Mouse (Mus musculus): Measurements from ENCODE around the gene Dkk2. TPM values are rescaled to one million over a fixed set of nuclear protein-coding genes. Genes with fewer than 3 reads are reported as not detected.

The Dkk2 gene
- polyA plus RNA-seq, 1 experiment: 0.38 TPM

DNA sequence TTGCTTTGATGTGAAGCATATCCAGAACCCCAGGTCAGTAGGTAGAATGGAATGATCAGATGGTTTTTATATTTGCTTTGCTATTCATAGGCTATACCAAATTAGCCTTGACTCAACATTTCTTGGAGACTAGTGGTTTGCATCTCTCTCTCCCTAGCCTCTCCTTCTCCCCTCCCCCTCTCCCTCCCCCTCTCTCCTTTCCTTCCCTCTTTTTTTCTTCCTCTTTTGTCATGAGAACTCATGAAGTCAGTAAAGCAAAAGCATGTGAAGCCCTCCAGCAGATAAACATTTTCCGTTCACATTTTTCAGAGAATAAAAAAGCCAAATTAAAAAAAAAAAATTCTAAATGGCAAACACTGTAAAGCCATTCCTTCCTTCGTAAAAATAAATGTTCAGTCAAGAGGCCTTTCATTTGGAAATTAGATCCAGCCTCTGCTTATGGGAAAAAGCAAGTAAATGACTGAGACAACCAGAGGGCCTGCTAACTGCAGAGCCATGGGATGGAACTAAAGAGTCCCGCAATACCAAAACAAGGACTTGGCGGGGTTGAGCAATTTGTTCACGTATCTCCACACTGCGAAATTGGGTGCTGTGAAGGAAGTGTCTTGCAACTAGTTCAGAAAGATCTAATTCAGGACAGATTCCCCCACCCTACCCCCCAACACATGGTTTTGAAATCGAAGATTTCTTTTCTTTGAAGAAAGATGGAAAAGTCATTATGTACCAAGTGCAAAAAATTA is 30.9 kb downstream of the Dkk2 start:
- TF ChIP-seq POLR2A (IDR thresholded peaks at IDR 0.05; ENCODE audit: control insufficient read depth, extremely low read depth, insufficient read depth, low read length, poor library complexity): no peak
- TF ChIP-seq CTCF (IDR thresholded peaks at IDR 0.05; ENCODE audit: borderline replicate concordance, control insufficient read depth, extremely low read depth, insufficient read depth, low read length, poor library complexity): no peak
- 68% methylated on average over 7 of the region's 7 CpGs for WGBS
- DNase-seq: no peak

DNA sequence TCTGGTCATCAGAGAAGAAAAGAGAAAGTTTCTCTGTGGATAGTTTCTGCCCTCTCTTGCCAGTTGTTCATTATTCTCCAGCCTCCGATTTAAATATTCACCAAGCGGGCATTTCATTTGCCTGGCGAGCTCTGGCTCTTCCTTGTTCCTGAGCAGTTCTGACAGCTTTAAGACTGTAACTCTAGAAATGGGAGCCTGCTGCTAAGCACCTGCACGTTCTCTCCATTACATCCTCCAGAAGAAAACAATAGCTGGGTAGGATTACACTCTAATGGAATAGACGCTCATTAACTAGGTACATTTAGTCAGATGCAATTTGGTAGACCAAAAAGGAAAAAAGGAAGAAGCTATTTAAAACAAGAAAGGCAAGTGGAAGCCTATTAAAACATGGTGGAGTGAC is 36.3 kb downstream of the Dkk2 start:
- no peak overlapping the region for H3K27ac ChIP-seq (ENCODE audit: control insufficient read depth, insufficient read depth, low read length)
- no peak overlapping the region for H3K4me3 ChIP-seq (ENCODE audit: control insufficient read depth, insufficient read depth, low read length)
- TF ChIP-seq POLR2A (IDR thresholded peaks at IDR 0.05; ENCODE audit: control insufficient read depth, extremely low read depth, insufficient read depth, low read length, poor library complexity) (no peak), CTCF (IDR thresholded peaks at IDR 0.05; ENCODE audit: borderline replicate concordance, control insufficient read depth, extremely low read depth, insufficient read depth, low read length, poor library complexity) (no peak)
- WGBS: 88% methylated on average over 5 of the region's 5 CpGs
- no peaks in the 10 kb centered on the region for H3K4me1 ChIP-seq (replicated peaks; ENCODE audit: control insufficient read depth, insufficient read depth, low read length)
- H3K36me3 ChIP-seq (ENCODE audit: control insufficient read depth, insufficient read depth, low read length): no peaks in the 10 kb centered on the region
- DNase-seq: no peak
- no peaks in the 10 kb centered on the region for H3K27me3 ChIP-seq (ENCODE audit: control insufficient read depth, insufficient read depth, low read length)

More for the DNA sequence above, 30.9 kb downstream of the Dkk2 start:
- no peaks in the 10 kb centered on the region for H3K36me3 ChIP-seq (ENCODE audit: control insufficient read depth, insufficient read depth, low read length)
- H3K27ac ChIP-seq (ENCODE audit: control insufficient read depth, insufficient read depth, low read length): no peak overlapping the region
- H3K4me1 ChIP-seq (replicated peaks; ENCODE audit: control insufficient read depth, insufficient read depth, low read length): no peaks in the 10 kb centered on the region
- no peak overlapping the region for H3K4me3 ChIP-seq (ENCODE audit: control insufficient read depth, insufficient read depth, low read length)
- H3K27me3 ChIP-seq (ENCODE audit: control insufficient read depth, insufficient read depth, low read length): no peaks in the 10 kb centered on the region

DNA sequence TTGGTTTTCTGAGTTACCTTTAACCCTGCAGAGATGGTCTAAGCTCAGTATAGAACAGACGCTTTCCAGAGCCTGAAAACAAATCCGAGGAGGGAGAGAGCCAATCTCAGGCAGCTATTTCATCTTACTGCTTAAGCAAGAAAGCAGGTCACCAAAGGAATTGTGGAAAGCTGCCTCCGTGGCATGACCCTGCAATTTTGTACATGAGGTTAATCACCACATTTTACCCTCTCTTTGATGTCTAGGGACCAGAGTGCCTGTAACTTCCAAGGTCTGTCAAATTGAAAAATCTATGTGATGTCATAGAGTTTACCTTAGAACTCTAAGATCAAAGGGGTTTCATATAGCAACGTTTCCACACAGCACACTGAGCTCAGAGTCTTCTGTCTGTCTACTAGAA is 37.5 kb downstream of the Dkk2 start:
- no peaks in the 10 kb centered on the region for H3K36me3 ChIP-seq (ENCODE audit: control insufficient read depth, insufficient read depth, low read length)
- no peaks in the 10 kb centered on the region for H3K27me3 ChIP-seq (ENCODE audit: control insufficient read depth, insufficient read depth, low read length)
- DNase-seq: no peak
- TF ChIP-seq POLR2A (IDR thresholded peaks at IDR 0.05; ENCODE audit: control insufficient read depth, extremely low read depth, insufficient read depth, low read length, poor library complexity) (no peak), CTCF (IDR thresholded peaks at IDR 0.05; ENCODE audit: borderline replicate concordance, control insufficient read depth, extremely low read depth, insufficient read depth, low read length, poor library complexity) (no peak)
- H3K4me1 ChIP-seq (replicated peaks; ENCODE audit: control insufficient read depth, insufficient read depth, low read length): no peaks in the 10 kb centered on the region
- no peak overlapping the region for H3K27ac ChIP-seq (ENCODE audit: control insufficient read depth, insufficient read depth, low read length)
- H3K4me3 ChIP-seq (ENCODE audit: control insufficient read depth, insufficient read depth, low read length): no peak overlapping the region
- WGBS: 76% methylated on average over 4 of the region's 4 CpGs

DNA sequence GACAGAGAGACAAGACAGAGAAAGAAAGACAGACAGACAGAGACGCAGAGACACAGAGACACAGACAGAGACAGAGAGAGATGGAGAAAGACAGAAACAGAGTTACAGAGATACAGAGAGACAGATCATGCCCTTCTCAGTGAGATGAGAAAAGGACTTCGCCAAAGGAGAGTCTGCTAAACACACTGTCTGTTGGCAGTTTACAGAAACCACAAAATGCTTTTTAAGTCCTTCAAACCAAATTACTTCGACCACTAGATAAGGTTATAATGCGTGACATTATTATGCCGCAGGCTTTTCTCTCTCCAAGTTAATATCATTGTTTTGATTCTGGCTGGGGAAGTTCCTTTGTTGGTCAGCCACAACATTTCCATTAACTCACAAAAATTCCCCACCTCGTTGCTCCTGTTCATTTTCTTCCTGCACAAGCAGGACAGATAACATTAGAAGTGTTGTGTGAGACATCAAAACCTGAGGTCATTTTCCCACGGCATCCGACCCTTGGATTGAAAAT is 40.2 kb downstream of the Dkk2 start:
- H3K4me3 ChIP-seq (ENCODE audit: control insufficient read depth, insufficient read depth, low read length): no peak overlapping the region
- WGBS: 70% methylated on average over 8 of the region's 8 CpGs
- no peaks in the 10 kb centered on the region for H3K36me3 ChIP-seq (ENCODE audit: control insufficient read depth, insufficient read depth, low read length)
- TF ChIP-seq POLR2A (IDR thresholded peaks at IDR 0.05; ENCODE audit: control insufficient read depth, extremely low read depth, insufficient read depth, low read length, poor library complexity): no peak
- TF ChIP-seq CTCF (IDR thresholded peaks at IDR 0.05; ENCODE audit: borderline replicate concordance, control insufficient read depth, extremely low read depth, insufficient read depth, low read length, poor library complexity): no peak
- no peak for DNase-seq
- H3K27ac ChIP-seq (ENCODE audit: control insufficient read depth, insufficient read depth, low read length): no peak overlapping the region
- no peaks in the 10 kb centered on the region for H3K27me3 ChIP-seq (ENCODE audit: control insufficient read depth, insufficient read depth, low read length)
- no peaks in the 10 kb centered on the region for H3K4me1 ChIP-seq (replicated peaks; ENCODE audit: control insufficient read depth, insufficient read depth, low read length)

DNA sequence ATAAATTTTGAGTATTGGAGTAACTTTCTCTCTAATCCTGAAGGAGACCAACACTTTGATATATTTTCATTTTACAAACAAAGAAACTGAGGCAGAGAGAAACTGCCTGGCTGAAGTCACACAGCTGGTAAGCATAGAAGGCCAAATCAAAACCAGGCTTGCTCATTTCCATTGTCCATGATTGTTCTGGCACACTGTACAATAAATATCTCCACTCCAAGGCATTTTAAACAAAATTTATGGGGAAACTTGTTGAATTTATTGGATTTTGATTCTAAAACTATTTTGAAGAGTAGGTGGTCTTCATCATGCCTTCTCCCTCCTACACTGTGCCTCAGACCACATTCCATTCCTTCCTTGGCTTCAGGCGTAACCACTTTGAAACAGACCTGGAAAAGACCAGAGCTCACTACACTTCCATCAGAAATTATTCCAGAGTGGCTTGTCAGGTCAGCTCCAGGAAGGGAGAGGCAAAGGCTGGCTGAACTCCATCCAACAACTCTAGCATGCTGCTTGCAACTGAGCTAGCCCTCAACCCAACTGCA is 44.7 kb downstream of the Dkk2 start:
- no peaks in the 10 kb centered on the region for H3K4me1 ChIP-seq (replicated peaks; ENCODE audit: control insufficient read depth, insufficient read depth, low read length)
- H3K4me3 ChIP-seq (ENCODE audit: control insufficient read depth, insufficient read depth, low read length): no peak overlapping the region
- no peaks in the 10 kb centered on the region for H3K36me3 ChIP-seq (ENCODE audit: control insufficient read depth, insufficient read depth, low read length)
- no peak for DNase-seq
- no peaks in the 10 kb centered on the region for H3K27me3 ChIP-seq (ENCODE audit: control insufficient read depth, insufficient read depth, low read length)
- 91% methylated on average over 1 of the region's 1 CpGs for WGBS
- no peak overlapping the region for H3K27ac ChIP-seq (ENCODE audit: control insufficient read depth, insufficient read depth, low read length)
- no peak for TF ChIP-seq CTCF (IDR thresholded peaks at IDR 0.05; ENCODE audit: borderline replicate concordance, control insufficient read depth, extremely low read depth, insufficient read depth, low read length, poor library complexity)
- no peak for TF ChIP-seq POLR2A (IDR thresholded peaks at IDR 0.05; ENCODE audit: control insufficient read depth, extremely low read depth, insufficient read depth, low read length, poor library complexity)

DNA sequence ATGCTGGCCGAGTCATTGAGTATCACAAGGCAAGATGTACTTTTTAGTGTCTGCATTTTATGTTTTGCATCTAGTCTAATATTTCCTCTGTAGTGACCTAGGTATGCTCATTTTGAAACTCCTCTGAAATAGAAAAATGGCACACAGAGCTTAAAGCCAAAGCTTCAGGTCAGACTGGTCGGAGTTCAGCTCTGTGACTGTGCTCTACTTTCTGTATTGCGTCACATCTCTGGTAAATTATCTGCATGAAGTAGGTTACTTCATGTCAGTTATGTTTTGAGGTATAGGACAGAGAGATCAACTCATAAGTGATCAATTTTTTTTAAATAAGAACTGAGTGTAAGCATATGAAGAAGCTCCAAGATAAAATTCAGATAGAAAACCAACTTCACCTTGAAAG is 45.7 kb downstream of the Dkk2 start:
- Histone ChIP-seq H3K4me3 (ENCODE audit: control insufficient read depth, insufficient read depth, low read length) (no peak overlapping the region), H3K36me3 (ENCODE audit: control insufficient read depth, insufficient read depth, low read length) (no peaks in the 10 kb centered on the region), H3K4me1 (replicated peaks; ENCODE audit: control insufficient read depth, insufficient read depth, low read length) (no peaks in the 10 kb centered on the region), H3K27ac (ENCODE audit: control insufficient read depth, insufficient read depth, low read length) (no peak overlapping the region), H3K27me3 (ENCODE audit: control insufficient read depth, insufficient read depth, low read length) (no peaks in the 10 kb centered on the region)
- 91% methylated on average over 3 of the region's 3 CpGs for WGBS
- DNase-seq: no peak
- TF ChIP-seq POLR2A (IDR thresholded peaks at IDR 0.05; ENCODE audit: control insufficient read depth, extremely low read depth, insufficient read depth, low read length, poor library complexity) (no peak), CTCF (IDR thresholded peaks at IDR 0.05; ENCODE audit: borderline replicate concordance, control insufficient read depth, extremely low read depth, insufficient read depth, low read length, poor library complexity) (no peak)

All from thymus, adult 2 months (tissue).